Mouse (Mus musculus): ENCODE data around the gene Fsip1. TPM values are rescaled to one million over a fixed set of nuclear protein-coding genes. Genes with fewer than 3 reads are reported as not detected.

Gene Fsip1
- polyA plus RNA-seq, 1 experiment from 2014 or later, result 4.2 TPM

DNA sequence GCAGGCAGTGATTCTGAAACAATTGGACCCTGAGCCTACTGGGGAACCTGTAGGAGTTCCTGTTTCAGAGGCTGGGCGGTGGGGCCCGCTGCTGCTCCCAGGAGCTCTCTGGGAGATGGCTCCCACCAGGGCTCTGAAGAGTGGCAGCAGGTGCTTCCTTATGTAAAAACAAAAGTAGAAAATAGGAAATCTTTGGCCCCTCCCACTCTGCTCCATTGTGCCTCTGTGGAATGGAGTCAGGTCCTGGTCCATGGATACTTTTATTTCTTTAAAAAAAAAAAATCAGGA lies 7.1 kb upstream of the Fsip1 start:
- H3K4me2 ChIP-seq (ENCODE audit: low read length), result no peak overlapping the region
- no peak overlapping the region for H3K27ac ChIP-seq (ENCODE audit: low read depth, low read length)
- H3K9me3 ChIP-seq (replicated peaks; ENCODE audit: control insufficient read depth, low read length), result no peaks in the 10 kb centered on the region
- H3K27me3 ChIP-seq (replicated peaks; ENCODE audit: control insufficient read depth, insufficient read depth, low read length), result no peaks in the 10 kb centered on the region
- no peak overlapping the region for H3K4me3 ChIP-seq (ENCODE audit: low read depth, low read length)
- H3K9ac ChIP-seq (ENCODE audit: low read length), result no peak overlapping the region
- H3K36me3 ChIP-seq (ENCODE audit: control insufficient read depth, insufficient read depth, low read length), result no peaks in the 10 kb centered on the region
- H3K4me1 ChIP-seq (ENCODE audit: control insufficient read depth, insufficient read depth, low read length), result no peaks in the 10 kb centered on the region
- ATAC-seq (no peak), DNase-seq (ENCODE audit: low spot score) (no peak)
- 47% methylated on average over 2 of the region's 2 CpGs for WGBS

DNA sequence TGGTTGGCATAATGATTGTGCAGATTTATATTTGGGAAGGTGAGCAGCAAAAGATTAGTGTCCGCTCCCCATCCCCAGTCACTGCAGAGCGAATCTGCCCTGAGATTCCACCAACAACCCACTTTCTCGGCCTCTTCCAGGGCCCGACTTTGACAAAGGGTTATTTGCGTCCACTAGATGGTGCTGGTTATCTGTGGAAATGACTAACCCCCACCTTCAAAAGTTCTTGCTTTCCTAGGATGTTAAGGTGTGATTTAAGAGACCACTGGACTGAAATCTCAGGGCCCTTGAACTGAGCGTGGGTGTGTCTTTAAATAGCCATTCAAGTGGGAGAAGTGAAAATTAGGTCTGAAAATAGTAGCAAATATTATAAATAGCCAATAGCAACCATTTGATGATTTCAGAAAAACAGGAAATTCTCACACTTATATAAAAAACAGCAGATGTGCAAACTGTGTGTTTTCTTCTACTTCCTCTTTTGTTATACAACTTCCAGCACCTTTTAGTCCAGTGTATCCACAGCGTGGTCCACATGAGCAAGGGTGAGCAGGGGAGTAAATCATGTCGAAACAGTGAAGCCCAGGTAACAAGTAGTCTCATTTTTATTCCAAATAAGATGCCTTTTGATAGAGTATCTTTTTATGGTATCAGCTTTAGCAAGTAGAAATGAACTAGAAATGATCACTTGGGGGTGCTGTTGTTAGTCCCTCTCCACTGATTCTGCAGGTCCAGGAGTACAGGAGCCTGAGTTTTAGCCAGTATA lies 6.6 kb upstream of the Fsip1 start:
- 20% methylated on average over 8 of the region's 8 CpGs for WGBS
- Histone ChIP-seq H3K36me3 (ENCODE audit: control insufficient read depth, insufficient read depth, low read length) (no peaks in the 10 kb centered on the region), H3K4me1 (ENCODE audit: control insufficient read depth, insufficient read depth, low read length) (no peaks in the 10 kb centered on the region), H3K9ac (ENCODE audit: low read length) (no peak overlapping the region), H3K27me3 (replicated peaks; ENCODE audit: control insufficient read depth, insufficient read depth, low read length) (no peaks in the 10 kb centered on the region), H3K27ac (ENCODE audit: low read depth, low read length) (peak overlapping the region; percentile 40), H3K4me2 (ENCODE audit: low read length) (no peak overlapping the region), H3K9me3 (replicated peaks; ENCODE audit: control insufficient read depth, low read length) (no peaks in the 10 kb centered on the region), H3K4me3 (ENCODE audit: low read depth, low read length) (no peak overlapping the region)
- peak; percentile 87 for DNase-seq (ENCODE audit: low spot score)
- ATAC-seq, result peak; percentile 74

DNA sequence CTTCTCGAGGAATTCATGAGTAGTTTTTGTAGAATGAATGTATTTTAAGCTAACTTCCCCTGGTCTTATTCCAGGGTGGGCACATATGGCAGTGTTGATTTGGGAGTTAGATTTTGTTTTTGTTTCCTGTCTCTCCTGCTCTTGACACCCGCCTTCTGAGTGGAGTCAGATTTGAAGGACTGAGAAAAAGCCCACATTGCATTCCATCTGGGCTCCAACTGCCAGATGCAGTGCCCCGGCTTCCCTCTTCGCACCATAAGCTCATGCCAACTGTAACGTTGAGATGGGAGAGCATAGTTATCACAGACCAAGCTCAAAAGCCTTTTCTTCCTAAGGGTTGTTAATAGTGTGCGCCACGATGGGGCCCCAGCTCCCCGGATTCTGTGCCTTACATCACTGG lies 5.9 kb upstream of the Fsip1 start:
- no peaks in the 10 kb centered on the region for H3K36me3 ChIP-seq (ENCODE audit: control insufficient read depth, insufficient read depth, low read length)
- no peaks in the 10 kb centered on the region for H3K27me3 ChIP-seq (replicated peaks; ENCODE audit: control insufficient read depth, insufficient read depth, low read length)
- DNase-seq (ENCODE audit: low spot score) (peak; percentile 87), ATAC-seq (peak; percentile 89)
- H3K4me2 ChIP-seq (ENCODE audit: low read length), result no peak overlapping the region
- H3K9me3 ChIP-seq (replicated peaks; ENCODE audit: control insufficient read depth, low read length), result no peaks in the 10 kb centered on the region
- H3K4me3 ChIP-seq (ENCODE audit: low read depth, low read length), result no peak overlapping the region
- H3K9ac ChIP-seq (ENCODE audit: low read length), result no peak overlapping the region
- H3K4me1 ChIP-seq (ENCODE audit: control insufficient read depth, insufficient read depth, low read length), result no peaks in the 10 kb centered on the region
- H3K27ac ChIP-seq (ENCODE audit: low read depth, low read length), result peak overlapping the region; percentile 40
- WGBS, result 47% methylated on average over 8 of the region's 8 CpGs

DNA sequence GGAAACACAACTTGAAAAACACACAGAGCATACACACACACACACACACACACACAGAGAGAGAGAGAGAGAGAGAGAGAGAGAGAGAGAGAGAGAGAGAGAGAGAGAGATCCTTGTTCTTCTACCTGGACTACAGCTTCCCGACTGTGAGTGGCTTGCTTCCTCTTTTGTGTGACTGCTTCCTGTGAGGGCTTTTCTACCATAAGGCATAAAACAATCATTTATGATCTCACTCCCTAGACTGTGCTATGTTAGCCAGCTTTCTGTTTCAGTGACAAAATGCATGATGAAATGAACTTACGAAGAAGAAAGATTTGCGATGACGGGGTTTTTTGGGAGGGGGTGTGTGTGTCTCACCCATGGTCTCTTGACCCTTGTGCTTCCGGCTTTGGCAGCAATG lies 3.0 kb upstream of the Fsip1 start:
- 88% methylated on average over 5 of the region's 5 CpGs for WGBS
- H3K4me3 ChIP-seq (ENCODE audit: low read depth, low read length), result no peak overlapping the region
- H3K9me3 ChIP-seq (replicated peaks; ENCODE audit: control insufficient read depth, low read length), result no peaks in the 10 kb centered on the region
- no peak for ATAC-seq
- DNase-seq (ENCODE audit: low spot score), result no peak
- no peak overlapping the region for H3K27ac ChIP-seq (ENCODE audit: low read depth, low read length)
- no peaks in the 10 kb centered on the region for H3K27me3 ChIP-seq (replicated peaks; ENCODE audit: control insufficient read depth, insufficient read depth, low read length)
- H3K4me2 ChIP-seq (ENCODE audit: low read length), result no peak overlapping the region
- 0 out of 2 replicates have a peak, but pooled peaks cover 4% of the 10 kb centered on the region for H3K4me1 ChIP-seq (ENCODE audit: control insufficient read depth, insufficient read depth, low read length)
- no peaks in the 10 kb centered on the region for H3K36me3 ChIP-seq (ENCODE audit: control insufficient read depth, insufficient read depth, low read length)
- H3K9ac ChIP-seq (ENCODE audit: low read length), result no peak overlapping the region

DNA sequence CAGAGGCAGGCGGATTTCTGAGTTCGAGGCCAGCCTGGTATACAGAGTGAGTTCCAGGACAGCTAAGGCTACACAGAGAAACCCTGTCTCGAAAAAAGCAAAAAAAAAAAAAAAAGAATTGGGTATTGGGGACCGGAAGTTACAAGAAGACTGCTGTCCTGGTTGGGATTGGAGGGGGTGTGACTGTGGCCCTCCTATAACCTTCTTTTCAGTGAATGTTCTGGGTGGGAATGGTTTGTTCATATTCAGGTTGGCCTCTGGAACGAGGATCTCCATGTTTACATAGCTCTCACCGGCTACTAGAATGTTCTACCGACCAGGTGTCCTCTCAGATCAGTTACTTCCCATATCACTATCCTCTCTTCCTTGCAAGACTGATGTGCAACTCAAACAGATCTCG lies 328 bp upstream of the Fsip1 start:
- H3K4me3 ChIP-seq (ENCODE audit: low read depth, low read length), result peak overlapping the region; percentile 34; the same call in 1 of the 2 replicates
- ATAC-seq (no peak), DNase-seq (ENCODE audit: low spot score) (no peak)
- no peaks in the 10 kb centered on the region for H3K9me3 ChIP-seq (replicated peaks; ENCODE audit: control insufficient read depth, low read length)
- H3K4me1 ChIP-seq (ENCODE audit: control insufficient read depth, insufficient read depth, low read length), result 0 out of 2 replicates have a peak, but pooled peaks cover 4% of the 10 kb centered on the region
- WGBS, result 74% methylated on average over 8 of the region's 8 CpGs
- H3K9ac ChIP-seq (ENCODE audit: low read length), result no peak overlapping the region
- no peaks in the 10 kb centered on the region for H3K27me3 ChIP-seq (replicated peaks; ENCODE audit: control insufficient read depth, insufficient read depth, low read length)
- H3K4me2 ChIP-seq (ENCODE audit: low read length), result peak overlapping the region; percentile 54
- no peaks in the 10 kb centered on the region for H3K36me3 ChIP-seq (ENCODE audit: control insufficient read depth, insufficient read depth, low read length)
- no peak overlapping the region for H3K27ac ChIP-seq (ENCODE audit: low read depth, low read length)

DNA sequence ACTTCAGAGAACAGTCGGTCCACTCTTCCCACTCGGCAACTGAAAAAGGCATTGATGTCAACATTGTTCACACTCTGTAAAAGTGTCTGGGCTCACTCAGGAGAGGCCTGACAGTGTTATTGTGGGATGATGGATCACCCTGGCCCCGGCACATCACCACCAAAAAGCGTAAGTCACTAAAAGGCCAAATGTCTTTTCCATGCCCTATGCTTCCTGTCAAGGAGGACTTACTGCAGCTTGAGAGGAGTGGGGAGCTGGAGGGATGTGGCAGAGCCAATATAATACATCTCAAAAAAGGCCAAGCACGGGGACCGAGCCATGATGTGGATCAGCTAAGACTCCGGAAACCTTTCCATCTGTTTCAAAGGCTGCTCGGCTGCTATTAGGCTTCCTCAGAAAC lies 2.2 kb downstream of the Fsip1 start:
- no peaks in the 10 kb centered on the region for H3K27me3 ChIP-seq (replicated peaks; ENCODE audit: control insufficient read depth, insufficient read depth, low read length)
- DNase-seq (ENCODE audit: low spot score), result no peak
- H3K4me3 ChIP-seq (ENCODE audit: low read depth, low read length), result no peak overlapping the region
- no peaks in the 10 kb centered on the region for H3K9me3 ChIP-seq (replicated peaks; ENCODE audit: control insufficient read depth, low read length)
- H3K4me1 ChIP-seq (ENCODE audit: control insufficient read depth, insufficient read depth, low read length), result 0 out of 2 replicates have a peak, but pooled peaks cover 4% of the 10 kb centered on the region
- no peak overlapping the region for H3K4me2 ChIP-seq (ENCODE audit: low read length)
- WGBS, result 79% methylated on average over 8 of the region's 8 CpGs
- H3K27ac ChIP-seq (ENCODE audit: low read depth, low read length), result no peak overlapping the region
- H3K9ac ChIP-seq (ENCODE audit: low read length), result no peak overlapping the region
- no peaks in the 10 kb centered on the region for H3K36me3 ChIP-seq (ENCODE audit: control insufficient read depth, insufficient read depth, low read length)
- ATAC-seq, result no peak

DNA sequence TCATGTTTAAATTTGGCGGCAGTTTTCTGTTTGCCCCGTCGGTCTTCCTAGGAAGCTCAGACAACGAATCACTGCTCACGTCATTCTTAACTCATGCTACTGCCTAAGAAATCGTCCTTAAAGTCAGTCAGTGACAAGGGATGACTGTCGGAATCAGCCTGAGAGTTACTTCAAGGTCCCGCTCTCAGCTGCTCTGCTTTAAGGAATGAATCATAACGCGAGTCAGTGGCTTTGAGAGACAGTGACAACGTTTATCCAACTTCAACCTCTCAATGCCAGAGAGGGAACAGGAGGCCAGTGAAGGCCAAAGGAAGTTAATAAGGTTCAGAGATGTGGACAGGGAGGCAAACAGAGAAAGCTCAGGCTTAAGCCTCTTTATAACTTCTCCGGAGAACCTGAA lies 7.8 kb downstream of the Fsip1 start:
- Histone ChIP-seq H3K4me2 (ENCODE audit: low read length) (no peak overlapping the region), H3K9ac (ENCODE audit: low read length) (no peak overlapping the region), H3K36me3 (ENCODE audit: control insufficient read depth, insufficient read depth, low read length) (no peaks in the 10 kb centered on the region), H3K4me3 (ENCODE audit: low read depth, low read length) (no peak overlapping the region), H3K9me3 (replicated peaks; ENCODE audit: control insufficient read depth, low read length) (no peaks in the 10 kb centered on the region), H3K27ac (ENCODE audit: low read depth, low read length) (no peak overlapping the region), H3K4me1 (ENCODE audit: control insufficient read depth, insufficient read depth, low read length) (no peaks in the 10 kb centered on the region), H3K27me3 (replicated peaks; ENCODE audit: control insufficient read depth, insufficient read depth, low read length) (no peaks in the 10 kb centered on the region)
- 78% methylated on average over 12 of the region's 12 CpGs for WGBS
- ATAC-seq, result no peak
- DNase-seq (ENCODE audit: low spot score), result no peak

DNA sequence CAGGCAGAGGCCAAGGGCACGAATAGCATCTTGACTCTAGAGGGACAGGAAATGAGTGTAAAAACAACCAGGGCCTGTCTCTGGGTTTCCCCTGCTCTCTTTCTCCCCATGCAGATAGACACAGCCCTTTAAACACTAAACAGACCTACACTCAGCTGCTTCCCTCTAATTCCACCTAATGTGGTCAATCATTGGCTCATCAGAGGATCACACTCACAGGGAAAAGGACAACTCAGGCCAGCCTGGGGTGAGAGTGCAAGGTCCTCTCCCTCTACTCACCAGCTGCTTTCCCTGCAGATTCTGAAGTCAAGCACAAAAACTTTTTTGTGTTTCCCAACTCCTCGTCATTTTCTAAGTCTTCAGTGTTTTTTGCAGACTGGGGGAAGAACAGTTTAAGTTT lies 8.8 kb downstream of the Fsip1 start:
- WGBS, result 71% methylated on average over 2 of the region's 2 CpGs
- no peak for ATAC-seq
- DNase-seq (ENCODE audit: low spot score), result no peak

DNA sequence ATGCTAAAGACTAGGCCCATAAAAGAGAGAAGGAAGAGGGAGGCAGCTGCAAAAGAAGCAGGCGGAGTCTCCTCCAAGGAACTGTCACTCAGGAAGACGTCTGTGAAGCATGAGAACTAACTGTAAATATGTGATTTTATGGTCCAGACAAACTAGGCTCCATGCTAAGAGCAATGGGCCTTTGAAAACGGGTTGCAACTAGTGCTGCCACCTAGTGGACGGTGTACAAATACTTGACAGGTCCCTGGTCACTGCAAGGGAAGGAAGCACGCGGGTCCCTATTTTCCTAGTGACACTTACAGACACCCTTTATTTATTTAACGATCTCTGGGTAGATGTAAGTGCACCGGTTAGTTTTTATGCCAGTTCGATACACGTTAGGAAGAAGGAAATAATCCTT lies 10.9 kb downstream of the Fsip1 start:
- H3K9ac ChIP-seq (ENCODE audit: low read length), result no peak overlapping the region
- H3K9me3 ChIP-seq (replicated peaks; ENCODE audit: control insufficient read depth, low read length), result no peaks in the 10 kb centered on the region
- H3K4me2 ChIP-seq (ENCODE audit: low read length), result no peak overlapping the region
- peak; percentile 92 for DNase-seq (ENCODE audit: low spot score)
- no peak overlapping the region for H3K4me3 ChIP-seq (ENCODE audit: low read depth, low read length)
- peak; percentile 89 for ATAC-seq
- no peak overlapping the region for H3K27ac ChIP-seq (ENCODE audit: low read depth, low read length)
- 11% methylated on average over 10 of the region's 10 CpGs for WGBS
- no peaks in the 10 kb centered on the region for H3K27me3 ChIP-seq (replicated peaks; ENCODE audit: control insufficient read depth, insufficient read depth, low read length)
- no peaks in the 10 kb centered on the region for H3K4me1 ChIP-seq (ENCODE audit: control insufficient read depth, insufficient read depth, low read length)
- no peaks in the 10 kb centered on the region for H3K36me3 ChIP-seq (ENCODE audit: control insufficient read depth, insufficient read depth, low read length)

More for the DNA sequence above, 8.8 kb downstream of the Fsip1 start:
- Histone ChIP-seq H3K4me3 (ENCODE audit: low read depth, low read length) (no peak overlapping the region), H3K4me1 (ENCODE audit: control insufficient read depth, insufficient read depth, low read length) (no peaks in the 10 kb centered on the region), H3K27me3 (replicated peaks; ENCODE audit: control insufficient read depth, insufficient read depth, low read length) (no peaks in the 10 kb centered on the region), H3K4me2 (ENCODE audit: low read length) (no peak overlapping the region), H3K9ac (ENCODE audit: low read length) (no peak overlapping the region), H3K9me3 (replicated peaks; ENCODE audit: control insufficient read depth, low read length) (no peaks in the 10 kb centered on the region), H3K27ac (ENCODE audit: low read depth, low read length) (no peak overlapping the region), H3K36me3 (ENCODE audit: control insufficient read depth, insufficient read depth, low read length) (no peaks in the 10 kb centered on the region)

Measured in forebrain, embryonic 14.5 days (tissue).